Mouse (Mus musculus): ENCODE measurements around the gene Shank1.

DNA sequence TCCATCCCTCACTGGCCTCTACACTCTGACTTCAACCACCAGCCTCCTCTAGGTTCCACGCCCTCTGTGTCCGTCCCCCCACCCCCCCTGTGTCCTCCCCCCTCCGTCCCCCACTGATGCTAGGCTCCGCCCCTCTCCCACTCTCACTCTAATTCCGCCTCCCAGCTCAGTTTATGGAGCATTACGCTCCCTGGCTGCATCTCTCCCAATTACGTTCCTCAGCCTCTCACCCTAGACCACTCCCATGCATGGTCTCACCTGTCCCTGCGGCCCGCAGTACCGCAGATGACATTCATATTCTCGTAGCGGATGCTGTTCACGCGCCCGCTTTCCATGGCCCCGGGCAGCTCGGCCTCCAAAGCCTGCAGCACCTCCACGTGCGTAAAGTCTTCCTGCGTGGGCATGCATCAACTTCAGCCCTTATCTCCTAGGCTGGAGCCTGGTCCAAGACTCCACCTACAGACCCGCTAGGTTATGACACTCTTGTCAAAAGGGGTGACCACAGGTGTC, 50.8 kb downstream of the Shank1 start:
- TF ChIP-seq POLR2A (IDR thresholded peaks at IDR 0.05; ENCODE audit: low read depth, low read length) (no peak), CTCF (conservative IDR thresholded peaks at IDR 0.05; ENCODE audit: insufficient read depth, insufficient read length, low read depth, low read length) (no peak)

Measured in kidney, adult 2 months (tissue).